Mouse (Mus musculus) kidney, adult 11 months (tissue): ENCODE data around the gene Esrra.
"Not testable (repeated sequence)": the region's sequence is repeated elsewhere in the genome, so short reads cannot be mapped to it uniquely, and the experiment has no call there.

Source experiments
- DNase-seq: peaks from one replicate; pipeline ENCODE4 v3.0.0; 2022

Gene Esrra

GRCm38 (mm10) chr19:6895608-6896305 is 25.9 kb downstream of the Esrra start:
- not testable (repeated sequence) for DNase-seq

GRCm38 (mm10) chr19:6893731-6894451 is 27.7 kb downstream of the Esrra start:
- no peak for DNase-seq

- peak; percentile 44 for DNase-seq
Observed at GRCm38 (mm10) chr19:6892512-6892911, 29.1 kb downstream of the Esrra start.

GRCm38 (mm10) chr19:6877965-6878364 is 43.6 kb downstream of the Esrra start:
- DNase-seq: no peak

GRCm38 (mm10) chr19:6876799-6877198 is 44.8 kb downstream of the Esrra start:
- no peak for DNase-seq

GRCm38 (mm10) chr19:6875834-6876233 is 45.8 kb downstream of the Esrra start:
- no peak for DNase-seq

- DNase-seq: no peak
Observed at GRCm38 (mm10) chr19:6874257-6874656, 47.4 kb downstream of the Esrra start.

GRCm38 (mm10) chr19:6872701-6873100 is 48.9 kb downstream of the Esrra start:
- no peak for DNase-seq

GRCm38 (mm10) chr19:6871574-6872271 is 49.9 kb downstream of the Esrra start:
- DNase-seq: peak; percentile 95

- DNase-seq: peak; percentile 72
Observed at GRCm38 (mm10) chr19:6869355-6869754, 52.3 kb downstream of the Esrra start.

- DNase-seq: no peak
Observed at GRCm38 (mm10) chr19:6861451-6861850, 60.2 kb downstream of the Esrra start.
